Mouse (Mus musculus) limb, embryonic 14.5 days (tissue): ENCODE data around the gene Cryzl2. TPM values are rescaled to one million over a fixed set of nuclear protein-coding genes. Genes with fewer than 3 reads are reported as not detected.

Source experiments
- ATAC-seq: fragments of 200-750 bp; cut with Nextera tagmentation; 2 replicates; pipeline ENCODE4 v1.8.0; 2017; ENCODE audit warnings: low read depth, moderate number of reproducible peaks, moderate TSS enrichment; ENCODE audit not compliant: low FRiP score
- DNase-seq: peaks from one replicate; pipeline ENCODE4 v3.0.0-alpha.2; 2015; ENCODE audit warnings: low spot score
- H3K27ac ChIP-seq: fragments of 300-500 bp; sonication (generic); replicated peaks from 2 replicates; pipeline ENCODE4 v1.5.1; 2014; ENCODE audit warnings: low read depth, mild to moderate bottlenecking, low read length, moderate library complexity, mixed read lengths
- H3K27me3 ChIP-seq: fragments of 300-500 bp; sonication (generic); 2 replicates; pipeline ENCODE4 v1.6.1; 2014; ENCODE audit warnings: low read length, mixed read lengths; ENCODE audit not compliant: control insufficient read depth, insufficient read depth
- H3K36me3 ChIP-seq: fragments of 300-500 bp; sonication (generic); 2 replicates; pipeline ENCODE4 v1.6.1; 2014; ENCODE audit warnings: mild to moderate bottlenecking, low read length, moderate library complexity, mixed read lengths; ENCODE audit not compliant: control insufficient read depth, insufficient read depth
- H3K4me1 ChIP-seq: fragments of 300-500 bp; sonication (generic); 2 replicates; pipeline ENCODE4 v1.6.1; 2014; ENCODE audit warnings: antibody characterized with exemption, low read length, mixed read lengths; ENCODE audit not compliant: control insufficient read depth, insufficient read depth
- H3K4me2 ChIP-seq: fragments of 300-500 bp; sonication (generic); replicated peaks from 2 replicates; pipeline ENCODE4 v1.6.1; 2014; ENCODE audit warnings: low read depth, mild to moderate bottlenecking, low read length, moderate library complexity; ENCODE audit not compliant: severe bottlenecking
- H3K4me3 ChIP-seq: fragments of 300-500 bp; sonication (generic); replicated peaks from 2 replicates; pipeline ENCODE4 v1.5.1; 2014; ENCODE audit warnings: low read length
- H3K9ac ChIP-seq: fragments of 300-500 bp; sonication (generic); 2 replicates; pipeline ENCODE4 v1.6.1; 2014; ENCODE audit warnings: mild to moderate bottlenecking, low read depth, low read length, moderate library complexity; ENCODE audit not compliant: severe bottlenecking
- H3K9me3 ChIP-seq: fragments of 300-500 bp; sonication (generic); 2 replicates; pipeline ENCODE4 v1.6.1; 2016; ENCODE audit warnings: low read length; ENCODE audit not compliant: control insufficient read depth
- POLR2A ChIP-seq: fragments of 200-500 bp; IDR thresholded peaks from 2 replicates; pipeline ENCODE4 v1.8.0; 2012; ENCODE audit warnings: inconsistent platforms, mild to moderate bottlenecking, moderate library complexity, borderline replicate concordance; ENCODE audit not compliant: insufficient read depth, insufficient read length; ENCODE audit errors: extremely low read depth
- WGBS: fragments of 180-500 bp; shearing (Covaris S2); extraction: QIAGEN DNeasy Blood & Tissue Kit; methylation state at CpG from one replicate; pipeline ENCODE4 v1.1.7; 2014; 5-methylcytosine and 5-hydroxymethylcytosine counted together
- polyA plus RNA-seq, 2 experiments: library from polyadenylated mRNA; depleted of rRNA in 1 of 2; stranded (reverse) in 1 of 2; unstranded in 1 of 2; fragments of >200 nt; fragmentation: Nextera tagmentation in 1 of 2; extraction: Ambion mirVana in 1 of 2; gene quantifications; 2 replicates each; pipeline versions ENCODE4 v1.2.1 to v1.2.3; 2012 to 2014

Cryzl2 gene
- polyA plus RNA-seq, 2 experiments = 8.7 to 12.9 TPM

DNA sequence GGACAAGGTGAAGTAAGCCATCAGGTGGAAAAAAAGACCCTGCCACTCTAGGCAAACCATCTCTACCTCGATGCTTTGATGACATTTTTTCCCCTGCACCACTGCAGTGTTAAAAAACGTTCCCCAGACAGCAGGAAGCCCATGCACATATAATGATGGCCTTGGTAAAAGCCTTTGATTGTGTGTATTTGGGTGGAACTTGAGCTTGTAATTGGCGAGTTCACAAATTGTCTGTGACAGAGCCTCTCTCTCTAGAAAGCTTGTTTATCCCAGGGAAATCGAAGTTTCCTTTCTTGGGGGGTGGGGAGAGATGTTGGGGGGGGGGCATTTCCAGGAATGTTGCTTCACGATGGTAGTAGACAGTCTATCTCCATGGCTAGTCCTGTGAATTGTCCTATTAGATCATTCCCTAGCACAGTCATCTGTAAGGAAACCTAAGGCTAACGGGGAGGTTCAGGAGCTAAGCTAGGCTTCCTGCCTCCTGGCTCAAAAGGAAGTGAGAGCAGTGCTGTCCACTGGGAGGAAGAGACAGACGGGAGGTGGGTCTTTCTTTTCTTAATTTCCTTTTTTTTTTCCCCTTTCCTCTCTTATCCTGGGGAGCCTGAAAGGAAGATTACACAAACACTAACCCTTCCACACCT, 10.1 kb upstream of the Cryzl2 start:
- Histone ChIP-seq H3K9ac (no peak overlapping the region), H3K4me1 (peaks cover 6% of the 10 kb centered on the region; the same call in 1 of the 2 replicates), H3K4me2 (no peak overlapping the region), H3K27ac (no peak overlapping the region), H3K27me3 (0 out of 2 replicates have a peak, but pooled peaks cover 9% of the 10 kb centered on the region), H3K36me3 (no peaks in the 10 kb centered on the region), H3K9me3 (no peaks in the 10 kb centered on the region), H3K4me3 (no peak overlapping the region)
- no peak for TF ChIP-seq POLR2A
- ATAC-seq (no peak), DNase-seq (no peak)
- WGBS = 18% methylated on average over 7 of the region's 7 CpGs

DNA sequence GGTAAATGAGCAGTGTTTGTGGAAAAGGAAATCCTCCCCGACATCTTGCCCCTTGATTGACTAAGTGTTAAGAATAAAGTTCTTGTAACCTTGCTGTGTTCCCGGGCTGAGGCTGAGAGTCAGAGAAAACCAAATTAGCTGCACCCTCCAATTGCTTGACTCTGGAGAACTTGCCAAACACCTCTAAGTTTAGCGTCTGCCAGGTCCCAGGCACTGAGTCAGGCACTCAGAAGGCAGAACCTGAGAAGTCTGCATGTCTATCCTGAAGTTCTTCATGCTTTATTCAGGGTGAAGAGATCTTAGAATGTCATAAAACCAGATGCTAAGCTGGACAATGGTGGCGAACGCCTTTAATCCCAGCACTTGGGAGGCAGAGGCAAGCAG, 9.6 kb upstream of the Cryzl2 start:
- 44% methylated on average over 5 of the region's 5 CpGs for WGBS
- no peak for DNase-seq
- ATAC-seq = no peak
- Histone ChIP-seq H3K4me3 (no peak overlapping the region), H3K36me3 (no peaks in the 10 kb centered on the region), H3K4me2 (no peak overlapping the region), H3K4me1 (peaks cover 3% of the 10 kb centered on the region; the same call in 1 of the 2 replicates), H3K27ac (no peak overlapping the region), H3K9me3 (no peaks in the 10 kb centered on the region), H3K9ac (no peak overlapping the region), H3K27me3 (0 out of 2 replicates have a peak, but pooled peaks cover 9% of the 10 kb centered on the region)
- TF ChIP-seq POLR2A = no peak

DNA sequence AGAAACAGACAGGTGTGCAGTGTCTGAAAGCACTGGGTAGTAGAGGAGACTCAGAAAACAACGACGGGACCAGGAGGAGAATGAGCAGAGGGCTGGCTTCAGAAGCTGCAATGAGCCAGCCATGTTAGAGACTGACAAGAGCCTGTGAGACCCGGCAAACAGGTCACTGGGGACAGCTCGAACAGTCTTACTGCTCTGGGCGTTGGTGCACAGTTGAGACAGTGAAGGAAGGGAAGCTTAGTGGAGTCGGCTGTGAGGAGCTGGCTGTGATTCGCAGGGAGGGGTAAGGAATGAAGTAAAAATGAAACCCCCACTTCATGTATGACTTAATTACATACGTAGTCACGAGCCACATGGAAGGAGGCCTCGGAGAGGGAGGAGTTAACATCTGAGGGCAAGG, 8.8 kb upstream of the Cryzl2 start:
- H3K4me1 ChIP-seq = 0 out of 2 replicates have a peak, but pooled peaks cover 3% of the 10 kb centered on the region
- no peak overlapping the region for H3K9ac ChIP-seq
- ATAC-seq = no peak
- TF ChIP-seq POLR2A = no peak
- no peaks in the 10 kb centered on the region for H3K36me3 ChIP-seq
- H3K9me3 ChIP-seq = no peaks in the 10 kb centered on the region
- peak overlapping the region; percentile 8 for H3K4me3 ChIP-seq
- H3K27ac ChIP-seq = no peak overlapping the region
- DNase-seq = no peak
- 9% methylated on average over 10 of the region's 10 CpGs for WGBS
- 0 out of 2 replicates have a peak, but pooled peaks cover 8% of the 10 kb centered on the region for H3K27me3 ChIP-seq
- peak overlapping the region; percentile 43 for H3K4me2 ChIP-seq

DNA sequence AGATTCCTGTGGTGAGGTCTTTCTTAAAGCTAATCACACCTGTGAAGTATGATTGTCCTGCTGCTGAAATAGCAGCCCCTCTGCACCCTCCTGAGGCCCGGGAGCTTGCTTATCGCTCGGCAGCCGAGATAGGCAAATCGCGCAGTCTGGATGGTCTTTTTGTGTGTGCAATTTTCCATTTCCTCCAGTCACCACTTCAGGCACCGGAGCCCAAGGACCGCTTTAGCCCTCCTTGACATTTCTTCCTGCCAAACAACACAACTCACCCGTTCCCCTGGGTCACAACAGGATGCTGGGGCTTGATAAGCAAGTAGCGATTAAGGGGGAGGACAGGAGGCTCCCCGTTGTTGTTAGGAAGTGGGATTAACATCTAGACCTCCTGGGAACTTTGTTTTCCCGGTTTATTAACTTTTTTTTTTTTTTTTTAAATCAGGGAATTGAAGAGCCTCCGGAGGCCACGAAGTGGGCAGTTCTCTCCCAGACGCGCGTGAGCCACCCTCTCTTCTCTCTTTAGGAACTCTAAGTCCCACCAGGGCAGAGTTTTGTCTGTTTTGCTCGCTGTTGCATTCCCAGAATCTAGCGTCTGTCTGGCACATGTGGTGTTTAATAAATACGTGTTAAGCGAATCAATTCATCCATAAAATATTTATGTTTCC, 8.3 kb upstream of the Cryzl2 start:
- Histone ChIP-seq H3K4me1 (0 out of 2 replicates have a peak, but pooled peaks cover 3% of the 10 kb centered on the region), H3K27me3 (0 out of 2 replicates have a peak, but pooled peaks cover 4% of the 10 kb centered on the region), H3K4me3 (peak overlapping the region; percentile 8), H3K9ac (no peak overlapping the region), H3K9me3 (no peaks in the 10 kb centered on the region), H3K4me2 (peak overlapping the region; percentile 43), H3K36me3 (no peaks in the 10 kb centered on the region), H3K27ac (no peak overlapping the region)
- ATAC-seq (no peak), DNase-seq (peak; percentile 28)
- TF ChIP-seq POLR2A = no peak
- WGBS = 6% methylated on average over 21 of the region's 21 CpGs

DNA sequence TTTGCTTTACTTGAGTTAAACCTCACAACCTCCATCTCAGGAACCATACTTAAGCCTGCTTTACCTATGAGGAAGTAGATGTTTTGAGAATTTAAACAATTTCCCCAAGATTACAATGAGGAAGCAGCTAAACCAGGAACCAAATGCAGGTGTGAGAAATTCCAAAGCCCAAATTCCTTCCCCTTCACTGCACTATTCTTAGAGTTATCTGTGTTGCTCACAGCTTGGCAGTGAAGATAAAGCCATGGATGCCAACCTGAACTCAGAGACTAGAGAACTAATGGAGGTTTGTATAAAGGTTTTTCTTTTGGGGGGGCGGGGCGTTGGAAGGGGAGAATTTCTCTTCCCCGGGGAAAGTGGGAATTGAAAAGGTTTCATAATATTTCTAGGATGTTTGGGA, 6.1 kb upstream of the Cryzl2 start:
- H3K36me3 ChIP-seq = no peaks in the 10 kb centered on the region
- no peak overlapping the region for H3K9ac ChIP-seq

More for the DNA sequence above, 6.1 kb upstream of the Cryzl2 start:
- 84% methylated on average over 3 of the region's 3 CpGs for WGBS
- 0 out of 2 replicates have a peak, but pooled peaks cover 3% of the 10 kb centered on the region for H3K4me1 ChIP-seq
- no peak overlapping the region for H3K4me3 ChIP-seq
- TF ChIP-seq POLR2A = no peak
- ATAC-seq (no peak), DNase-seq (no peak)
- no peaks in the 10 kb centered on the region for H3K9me3 ChIP-seq
- H3K27me3 ChIP-seq = 0 out of 2 replicates have a peak, but pooled peaks cover 4% of the 10 kb centered on the region
- no peak overlapping the region for H3K27ac ChIP-seq
- no peak overlapping the region for H3K4me2 ChIP-seq
